Mouse (Mus musculus): Measurements from ENCODE around the gene Gm2012.
"Not testable (repeated sequence)": the region's sequence is repeated elsewhere in the genome, so short reads cannot be mapped to it uniquely, and the experiment has no call there.

Gene Gm2012

DNA sequence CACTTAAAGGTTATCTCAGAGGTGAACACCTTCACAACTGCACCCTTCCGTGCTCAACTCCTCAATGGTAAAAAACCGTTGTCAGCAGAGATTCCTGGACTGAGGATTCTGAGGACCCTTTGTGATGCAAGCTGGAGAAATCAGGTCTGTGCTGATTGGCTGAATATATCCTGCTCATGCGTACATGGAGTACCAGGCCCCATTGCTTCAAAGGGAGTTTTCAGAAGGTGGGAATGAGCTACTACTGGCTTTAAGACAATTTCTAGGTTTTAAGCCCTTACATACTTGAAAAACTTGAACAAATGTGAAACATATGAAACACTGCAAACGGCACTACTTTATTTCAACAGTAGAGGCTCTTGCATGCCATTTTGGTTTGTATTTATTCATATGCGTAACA is at the start of gene Gm2012:
Gm2012 (minus strand) TSS at position 101 of the 400 bp plus-strand sequence.
- DNase-seq (ENCODE audit: low read depth, low spot score): not testable (repeated sequence)

DNA sequence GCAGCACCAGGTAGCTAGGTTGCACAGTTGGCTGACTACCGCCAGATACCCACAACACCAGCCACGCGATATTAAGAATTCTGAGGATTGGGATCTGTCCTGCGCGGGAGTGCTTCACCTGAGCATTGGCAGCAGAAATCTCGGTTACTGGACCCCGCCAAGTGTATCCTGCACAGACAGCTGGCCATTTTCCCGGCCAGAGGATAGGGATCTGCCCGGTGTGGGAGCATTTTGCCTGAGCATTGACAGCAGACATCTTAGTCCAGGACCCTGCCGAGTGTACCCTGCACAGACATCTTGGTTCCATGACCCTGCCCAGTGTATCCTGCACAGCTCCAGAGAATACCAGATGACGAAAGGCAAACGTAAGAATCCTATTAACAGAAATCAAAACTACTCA is 72.0 kb downstream of the Gm2012 start:
- not testable (repeated sequence) for DNase-seq (ENCODE audit: low read depth, low spot score)

All from embryo, embryonic 11.5 days (tissue).